Mouse (Mus musculus) CH12.LX (cell line): ENCODE measurements around the gene Mical3.

Experiments
- CTCF ChIP-seq, 2 experiments: IDR thresholded peaks in 1 of 2; conservative IDR thresholded peaks in 1 of 2; 2 replicates each; pipeline ENCODE4 v1.5.1; 2011 to 2012; ENCODE audit warnings: low read depth in 2 of 2, low read length in 2 of 2, improper control_type of control experiment in 1 of 2, inconsistent platforms in 1 of 2, mild to moderate bottlenecking in 1 of 2, moderate library complexity in 1 of 2
- HCFC1 ChIP-seq: IDR thresholded peaks from 2 replicates; pipeline ENCODE4 v1.6.1; 2012; ENCODE audit warnings: low read depth, mild to moderate bottlenecking, inconsistent platforms, low read length, improper control_type of control experiment
- KAT2A ChIP-seq: IDR thresholded peaks from 2 replicates; pipeline ENCODE4 v1.6.1; 2012; ENCODE audit warnings: low read length, improper control_type of control experiment, inconsistent platforms; ENCODE audit not compliant: insufficient replicate concordance
- MAFK ChIP-seq: IDR thresholded peaks from 2 replicates; pipeline ENCODE4 v1.6.1; 2011; ENCODE audit warnings: low read length, improper control_type of control experiment; ENCODE audit not compliant: insufficient replicate concordance
- MAX ChIP-seq: IDR thresholded peaks from 2 replicates; pipeline ENCODE4 v1.6.1; 2011; ENCODE audit warnings: low read length, improper control_type of control experiment
- POLR2A ChIP-seq: IDR thresholded peaks from 2 replicates; pipeline ENCODE4 v1.6.1; 2011; ENCODE audit warnings: low read depth, mild to moderate bottlenecking, improper control_type of control experiment, low read length
- POLR2AphosphoS2 ChIP-seq: IDR thresholded peaks from 2 replicates; pipeline ENCODE4 v1.6.1; 2011; ENCODE audit warnings: low read depth, low read length, improper control_type of control experiment
- SIN3A ChIP-seq: IDR thresholded peaks from 2 replicates; pipeline ENCODE4 v1.6.1; 2012; ENCODE audit warnings: low read length, improper control_type of control experiment, inconsistent platforms
- USF1 ChIP-seq: IDR thresholded peaks from 2 replicates; pipeline ENCODE4 v1.6.1; 2014; ENCODE audit warnings: low read depth, mild to moderate bottlenecking, inconsistent platforms, low read length, improper control_type of control experiment
- ZMIZ1 ChIP-seq: IDR thresholded peaks from 2 replicates; pipeline ENCODE4 v1.6.1; 2012; ENCODE audit warnings: low read depth, mild to moderate bottlenecking, inconsistent platforms, low read length, improper control_type of control experiment
- ZNF384 ChIP-seq: IDR thresholded peaks from 2 replicates; pipeline ENCODE4 v1.6.1; 2012; ENCODE audit warnings: low read depth, low read length, improper control_type of control experiment, inconsistent platforms

DNA sequence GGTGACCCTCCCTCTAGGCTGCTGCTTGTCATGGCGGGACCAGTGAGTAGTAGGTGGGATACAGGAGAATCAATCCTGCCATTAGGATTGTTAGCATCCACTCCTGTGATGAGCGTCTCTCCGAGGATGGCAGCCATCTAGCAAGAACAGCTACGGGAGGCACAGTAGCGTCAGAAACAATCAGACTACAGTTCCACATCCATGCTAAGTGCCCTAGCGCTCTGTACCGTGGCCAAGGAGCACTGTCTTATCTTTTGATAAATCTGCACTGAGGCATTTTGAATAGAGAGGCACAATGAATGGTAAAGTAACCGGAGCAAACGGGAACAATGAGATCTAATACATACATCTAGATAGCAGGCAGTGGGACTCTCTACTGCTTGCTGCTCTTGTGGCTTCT is 32.7 kb downstream of the Mical3 start:
- TF ChIP-seq CTCF (conservative IDR thresholded peaks at IDR 0.05 in 1 of 2, IDR thresholded peaks at IDR 0.05 in 1 of 2; ENCODE audit: low read depth in 2 of 2, low read length in 2 of 2) = no peak
- TF ChIP-seq SIN3A = no peak
- TF ChIP-seq KAT2A = no peak
- TF ChIP-seq MAFK = no peak
- TF ChIP-seq POLR2A = no peak
- no peak for TF ChIP-seq POLR2AphosphoS2
- TF ChIP-seq ZNF384 = no peak
- no peak for TF ChIP-seq USF1
- TF ChIP-seq ZMIZ1 = no peak
- no peak for TF ChIP-seq MAX
- no peak for TF ChIP-seq HCFC1
